Mouse (Mus musculus): Measurements from ENCODE around the gene Inka1.

- TF ChIP-seq POLR2A (IDR thresholded peaks at IDR 0.05; ENCODE audit: borderline replicate concordance, extremely low read depth, low read depth, low read length) (no peak), CTCF (IDR thresholded peaks at IDR 0.05; ENCODE audit: insufficient read depth, low read length) (no peak)
Observed at GRCm38 (mm10) chr9:108026584-108026983, 40.9 kb upstream of the Inka1 start.
